Mouse (Mus musculus) lung, embryonic 14.5 days (tissue): ENCODE data around the gene Tspoap1. TPM values are rescaled to one million over a fixed set of nuclear protein-coding genes. Genes with fewer than 3 reads are reported as not detected.

ENCODE experiments used
- ATAC-seq: fragments of 200-750 bp; cut with Nextera tagmentation; 2 replicates; pipeline ENCODE4 v1.8.0; 2017; ENCODE audit warnings: mild to moderate bottlenecking, moderate TSS enrichment, moderate library complexity; ENCODE audit not compliant: insufficient read depth
- DNase-seq: peaks from one replicate; pipeline ENCODE4 v3.0.0-alpha.2; 2015
- H3K27ac ChIP-seq: fragments of 300-500 bp; sonication (generic); 2 replicates; pipeline ENCODE4 v1.5.1; 2014; ENCODE audit warnings: low read depth, mild to moderate bottlenecking, moderate library complexity
- H3K27me3 ChIP-seq: fragments of 300-500 bp; sonication (generic); 2 replicates; pipeline ENCODE4 v1.6.1; 2014; ENCODE audit warnings: low read length, control low read depth; ENCODE audit not compliant: insufficient read depth
- H3K36me3 ChIP-seq: fragments of 300-500 bp; sonication (generic); 2 replicates; pipeline ENCODE4 v1.6.1; 2014; ENCODE audit warnings: control low read depth; ENCODE audit not compliant: insufficient read depth
- H3K4me1 ChIP-seq: fragments of 300-500 bp; sonication (generic); 2 replicates; pipeline ENCODE4 v1.6.1; 2014; ENCODE audit warnings: antibody characterized with exemption, control low read depth; ENCODE audit not compliant: insufficient read depth
- H3K4me2 ChIP-seq: fragments of 300-500 bp; sonication (generic); 2 replicates; pipeline ENCODE4 v1.6.1; 2014; ENCODE audit warnings: mild to moderate bottlenecking
- H3K4me3 ChIP-seq: fragments of 300-500 bp; sonication (generic); 2 replicates; pipeline ENCODE4 v1.5.1; 2014; ENCODE audit warnings: low read depth, low read length
- H3K9ac ChIP-seq: fragments of 300-500 bp; sonication (generic); 2 replicates; pipeline ENCODE4 v1.6.1; 2014
- H3K9me3 ChIP-seq: fragments of 300-500 bp; sonication (generic); 2 replicates; pipeline ENCODE4 v1.6.1; 2016; ENCODE audit warnings: low read depth, low read length, control low read depth
- CTCF ChIP-seq: IDR thresholded peaks from 2 replicates; pipeline ENCODE4 v1.5.1; 2016; ENCODE audit warnings: antibody characterized with exemption, low read depth
- WGBS: fragments of 180-500 bp; shearing (Covaris S2); extraction: QIAGEN DNeasy Blood & Tissue Kit; methylation state at CpG from one replicate; pipeline ENCODE4 v1.1.7; 2014; 5-methylcytosine and 5-hydroxymethylcytosine counted together
- polyA plus RNA-seq: library from polyadenylated mRNA; unstranded; fragments of >200 nt; fragmentation: Nextera tagmentation; extraction: Ambion mirVana; gene quantifications from 2 replicates; pipeline ENCODE4 v1.2.1, GENCODE M21; 2014

Gene Tspoap1
- polyA plus RNA-seq, 1 experiment from 2014 or later = 2.5 TPM

DNA sequence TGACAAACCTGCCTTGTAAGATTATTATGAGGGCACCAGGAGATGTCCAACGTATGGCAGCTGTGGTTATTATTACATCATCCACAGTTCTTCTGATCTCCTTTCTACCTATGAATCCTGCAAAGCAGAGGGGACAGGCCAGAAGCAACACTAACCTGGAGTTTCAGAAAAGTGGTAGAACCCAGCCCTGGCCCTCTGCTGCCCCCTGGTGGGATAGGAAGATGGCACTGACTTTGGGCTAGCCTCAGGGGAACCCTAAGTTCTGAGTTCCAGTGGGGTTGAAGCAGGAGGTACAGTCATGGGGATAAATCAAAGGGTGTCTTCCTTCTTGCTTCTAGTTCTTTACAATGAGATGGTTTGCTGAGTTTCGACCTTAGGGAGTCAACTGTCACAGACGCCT is 10.6 kb downstream of the Tspoap1 start:
- H3K9ac ChIP-seq = no peak overlapping the region
- no peak overlapping the region for H3K27ac ChIP-seq
- peak; percentile 90 for TF ChIP-seq CTCF
- ATAC-seq (no peak), DNase-seq (peak; percentile 78)
- no peak overlapping the region for H3K4me2 ChIP-seq
- WGBS = 52% methylated on average over 3 of the region's 3 CpGs
- H3K9me3 ChIP-seq = no peaks in the 10 kb centered on the region
- no peaks in the 10 kb centered on the region for H3K4me1 ChIP-seq
- peaks cover 10% of the 10 kb centered on the region for H3K27me3 ChIP-seq
- H3K36me3 ChIP-seq = no peaks in the 10 kb centered on the region
- H3K4me3 ChIP-seq = no peak overlapping the region

DNA sequence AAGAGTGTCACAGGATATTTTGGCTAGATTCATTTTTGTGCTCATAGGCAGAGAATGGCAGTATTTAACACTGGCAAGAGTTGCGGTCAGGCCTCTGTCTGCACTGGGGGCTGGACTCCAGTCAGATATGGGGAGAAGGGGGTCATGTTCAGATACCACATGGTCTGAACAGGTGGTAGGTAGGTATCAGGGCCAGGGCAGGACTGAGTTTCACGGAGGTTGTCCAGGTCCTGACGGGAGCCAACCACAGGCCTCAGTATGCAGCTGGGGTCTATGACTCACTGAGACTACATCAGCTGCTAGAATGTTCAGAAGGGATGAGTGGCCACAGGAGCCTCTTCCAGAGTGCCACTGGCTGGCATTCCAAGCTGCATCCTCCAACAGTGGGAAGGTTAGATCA is 12.0 kb downstream of the Tspoap1 start:
- no peak overlapping the region for H3K27ac ChIP-seq
- H3K9ac ChIP-seq = no peak overlapping the region
- no peak for TF ChIP-seq CTCF
- H3K36me3 ChIP-seq = no peaks in the 10 kb centered on the region
- no peaks in the 10 kb centered on the region for H3K9me3 ChIP-seq
- H3K4me2 ChIP-seq = no peak overlapping the region
- ATAC-seq = no peak
- no peak overlapping the region for H3K4me3 ChIP-seq
- H3K27me3 ChIP-seq = no peaks in the 10 kb centered on the region
- 87% methylated on average over 3 of the region's 3 CpGs for WGBS
- no peaks in the 10 kb centered on the region for H3K4me1 ChIP-seq
- DNase-seq = no peak

DNA sequence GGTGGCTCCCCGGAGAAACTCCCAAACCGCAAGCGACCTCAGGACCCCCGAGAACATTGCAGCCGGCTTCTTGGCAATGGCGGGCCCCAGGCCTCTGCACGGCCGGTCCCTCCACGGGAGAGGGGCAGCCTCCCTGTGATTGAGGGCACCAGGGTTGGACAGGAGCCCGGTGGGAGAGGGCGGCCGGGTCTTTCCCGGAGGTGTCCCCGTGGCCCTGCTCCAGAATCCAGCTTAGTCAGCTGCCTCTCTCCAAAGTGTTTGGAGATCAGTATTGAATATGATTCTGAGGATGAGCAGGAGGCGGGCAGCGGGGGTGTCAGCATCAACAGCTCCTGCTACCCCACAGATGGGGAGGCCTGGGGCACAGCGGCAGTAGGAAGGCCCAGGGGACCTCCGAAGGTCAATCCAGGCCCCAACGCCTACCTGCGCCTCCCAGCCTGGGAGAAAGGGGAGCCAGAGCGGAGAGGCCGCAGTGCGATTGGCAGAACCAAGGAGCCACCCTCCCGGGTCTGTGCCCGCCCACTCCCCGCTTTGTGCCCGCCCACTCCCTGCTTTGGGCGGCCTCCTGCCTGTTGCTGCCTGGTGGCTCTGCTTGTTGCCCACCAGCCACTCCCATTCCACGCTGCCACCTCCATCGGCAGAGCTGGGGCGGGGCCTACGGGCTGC is 17.9 kb downstream of the Tspoap1 start:
- whole genome bisulfite sequencing = 7% methylated on average over 29 of the region's 32 CpGs

DNA sequence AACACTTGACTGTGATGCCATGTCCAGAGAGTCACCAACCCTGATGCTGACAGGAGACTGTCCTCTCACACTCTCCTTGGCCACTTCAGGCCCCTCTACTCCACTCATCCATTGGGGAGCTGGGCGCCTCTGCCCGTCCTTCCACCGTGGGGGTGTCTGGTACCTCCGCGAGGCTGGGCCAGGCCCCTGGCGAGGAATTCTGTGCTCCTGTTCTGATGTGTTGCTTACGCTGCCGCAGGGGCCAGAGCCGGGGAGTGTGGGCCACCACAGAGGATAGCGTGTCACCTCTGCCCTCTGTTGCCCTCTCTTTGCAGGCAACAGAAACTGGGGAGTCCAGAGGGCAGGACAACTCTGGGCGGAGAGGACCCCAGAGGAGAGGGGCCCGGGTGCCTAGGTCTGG is 18.6 kb downstream of the Tspoap1 start:
- 33% methylated on average over 12 of the region's 12 CpGs for WGBS
- Histone ChIP-seq H3K4me2 (peak overlapping the region; percentile 87), H3K9ac (peak overlapping the region; percentile 62), H3K36me3 (no peaks in the 10 kb centered on the region), H3K9me3 (no peaks in the 10 kb centered on the region), H3K27ac (no peak overlapping the region), H3K27me3 (no peaks in the 10 kb centered on the region), H3K4me1 (peaks cover 3% of the 10 kb centered on the region; the same call in 1 of the 2 replicates), H3K4me3 (peak overlapping the region; percentile 42)
- no peak for TF ChIP-seq CTCF
- DNase-seq (no peak), ATAC-seq (peak; percentile 36)

More for the DNA sequence above, 17.9 kb downstream of the Tspoap1 start:
- ATAC-seq (peak; percentile 94), DNase-seq (peak; percentile 88)
- peak overlapping the region; percentile 42 for H3K4me3 ChIP-seq
- TF ChIP-seq CTCF = no peak
- no peaks in the 10 kb centered on the region for H3K9me3 ChIP-seq
- no peaks in the 10 kb centered on the region for H3K27me3 ChIP-seq
- no peak overlapping the region for H3K27ac ChIP-seq
- H3K4me2 ChIP-seq = peak overlapping the region; percentile 87
- H3K4me1 ChIP-seq = peaks cover 3% of the 10 kb centered on the region; the same call in 1 of the 2 replicates
- peak overlapping the region; percentile 62 for H3K9ac ChIP-seq
- no peaks in the 10 kb centered on the region for H3K36me3 ChIP-seq

DNA sequence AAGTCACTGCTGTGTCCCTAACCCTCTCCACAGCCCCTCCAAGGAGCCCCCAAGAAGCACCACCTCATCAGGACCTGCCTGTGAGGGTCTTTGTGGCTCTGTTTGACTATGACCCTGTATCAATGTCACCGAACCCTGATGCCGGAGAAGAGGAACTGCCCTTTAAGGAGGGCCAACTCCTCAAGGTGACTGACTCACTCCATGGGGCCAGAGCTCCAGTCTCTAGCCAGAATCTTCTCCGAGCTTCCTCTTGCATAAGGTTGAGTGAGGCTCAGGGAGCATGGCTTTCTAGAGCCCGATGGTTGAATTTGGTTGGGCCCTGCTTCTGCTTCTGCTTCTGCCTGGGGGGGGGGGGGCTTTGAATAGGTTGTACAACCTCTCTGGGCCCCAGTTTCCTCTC is 19.1 kb downstream of the Tspoap1 start:
- Histone ChIP-seq H3K4me2 (no peak overlapping the region), H3K36me3 (no peaks in the 10 kb centered on the region), H3K27ac (no peak overlapping the region), H3K27me3 (no peaks in the 10 kb centered on the region), H3K9me3 (no peaks in the 10 kb centered on the region), H3K4me1 (peaks cover 3% of the 10 kb centered on the region; the same call in 1 of the 2 replicates), H3K4me3 (no peak overlapping the region), H3K9ac (no peak overlapping the region)
- 78% methylated on average over 4 of the region's 4 CpGs for WGBS
- no peak for TF ChIP-seq CTCF
- DNase-seq (no peak), ATAC-seq (no peak)

DNA sequence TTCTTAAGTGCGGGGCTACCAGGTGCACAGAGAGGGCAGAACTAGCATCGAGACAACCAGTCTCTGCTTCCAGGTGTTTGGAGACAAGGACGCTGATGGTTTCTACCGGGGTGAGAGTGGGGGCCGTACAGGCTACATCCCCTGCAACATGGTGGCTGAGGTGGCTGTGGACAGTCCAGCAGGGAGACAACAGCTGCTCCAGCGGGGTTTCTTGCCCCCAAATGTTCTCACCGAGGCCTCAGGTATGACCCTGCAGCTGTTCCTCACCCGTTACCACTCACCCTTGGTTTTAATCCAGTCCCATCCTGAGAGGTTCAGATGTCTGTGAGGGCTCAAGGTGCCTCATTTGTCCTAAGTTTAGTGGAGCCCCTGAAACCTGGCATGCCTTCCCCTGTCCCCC is 19.8 kb downstream of the Tspoap1 start:
- 68% methylated on average over 8 of the region's 8 CpGs for WGBS
- peaks cover 3% of the 10 kb centered on the region; the same call in 1 of the 2 replicates for H3K4me1 ChIP-seq
- no peak overlapping the region for H3K4me3 ChIP-seq
- H3K9me3 ChIP-seq = no peaks in the 10 kb centered on the region
- DNase-seq (no peak), ATAC-seq (no peak)
- no peak overlapping the region for H3K27ac ChIP-seq
- H3K9ac ChIP-seq = no peak overlapping the region
- no peaks in the 10 kb centered on the region for H3K27me3 ChIP-seq
- no peak overlapping the region for H3K4me2 ChIP-seq
- no peaks in the 10 kb centered on the region for H3K36me3 ChIP-seq
- no peak for TF ChIP-seq CTCF

DNA sequence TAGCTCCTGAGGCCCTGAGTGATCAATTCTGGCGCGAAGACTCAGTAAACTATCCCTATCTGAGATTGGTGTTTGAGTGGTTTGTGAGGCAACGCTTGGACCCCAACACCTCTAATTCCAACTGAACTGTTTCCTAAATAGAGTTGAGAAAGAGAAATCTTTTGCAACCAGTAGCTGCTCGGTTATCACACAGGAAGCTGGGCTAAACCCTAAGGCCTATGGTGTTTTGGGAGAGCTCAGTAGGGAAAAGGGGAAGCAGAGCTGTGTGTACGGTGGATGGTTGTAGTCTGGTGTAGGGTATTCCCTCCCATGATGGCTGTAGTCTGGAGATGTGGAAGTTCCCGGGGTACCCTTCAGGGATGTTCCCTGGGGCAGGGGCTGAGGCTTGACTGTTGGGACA is 29.7 kb downstream of the Tspoap1 start:
- no peak overlapping the region for H3K4me2 ChIP-seq
- no peaks in the 10 kb centered on the region for H3K36me3 ChIP-seq
- no peak overlapping the region for H3K9ac ChIP-seq
- ATAC-seq (no peak), DNase-seq (no peak)
- H3K9me3 ChIP-seq = no peaks in the 10 kb centered on the region
- TF ChIP-seq CTCF = no peak
- no peaks in the 10 kb centered on the region for H3K4me1 ChIP-seq
- WGBS = 79% methylated on average over 6 of the region's 6 CpGs
- H3K4me3 ChIP-seq = no peak overlapping the region
- no peak overlapping the region for H3K27ac ChIP-seq
- no peaks in the 10 kb centered on the region for H3K27me3 ChIP-seq

DNA sequence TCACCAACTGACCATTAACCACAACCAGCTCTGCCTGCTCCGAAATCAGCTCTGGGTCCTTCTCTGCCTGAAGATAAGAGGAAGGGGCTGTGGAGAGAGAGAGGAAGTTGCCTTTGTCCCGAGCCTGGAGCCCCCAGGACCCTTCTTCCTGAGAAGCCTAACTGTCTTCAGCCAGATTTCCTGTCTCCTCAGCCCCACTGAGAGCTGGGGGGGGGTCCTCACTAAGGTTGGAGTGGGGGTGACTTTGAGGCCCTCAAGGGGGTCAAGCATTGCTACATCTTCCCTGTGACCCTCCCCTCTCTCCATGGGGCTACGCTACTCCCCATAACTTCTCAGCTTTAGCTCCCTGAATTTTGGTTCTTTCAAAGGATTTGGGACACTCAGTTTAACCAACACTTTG is 33.1 kb downstream of the Tspoap1 start, which contains the start of gene Mpo:
Gene Mpo, plus strand, starts transcription at position 122 of the 400 bp plus-strand sequence.
- H3K27me3 ChIP-seq = no peaks in the 10 kb centered on the region
- no peak within 1 kb of the TSS for H3K27ac ChIP-seq
- H3K9me3 ChIP-seq = no peaks in the 10 kb centered on the region
- no peaks in the 10 kb centered on the region for H3K4me1 ChIP-seq
- H3K9ac ChIP-seq = no peak within 1 kb of the TSS
- no peaks in the 10 kb centered on the region for H3K36me3 ChIP-seq
- DNase-seq = no peak
- ATAC-seq = no peak
- 45% methylated on average over 3 of the region's 3 CpGs for WGBS
- no peak within 1 kb of the TSS for H3K4me3 ChIP-seq
- no peak for TF ChIP-seq CTCF
- H3K4me2 ChIP-seq = no peak within 1 kb of the TSS
